Mouse (Mus musculus): Measurements from ENCODE around the gene Slc27a1.

DNA sequence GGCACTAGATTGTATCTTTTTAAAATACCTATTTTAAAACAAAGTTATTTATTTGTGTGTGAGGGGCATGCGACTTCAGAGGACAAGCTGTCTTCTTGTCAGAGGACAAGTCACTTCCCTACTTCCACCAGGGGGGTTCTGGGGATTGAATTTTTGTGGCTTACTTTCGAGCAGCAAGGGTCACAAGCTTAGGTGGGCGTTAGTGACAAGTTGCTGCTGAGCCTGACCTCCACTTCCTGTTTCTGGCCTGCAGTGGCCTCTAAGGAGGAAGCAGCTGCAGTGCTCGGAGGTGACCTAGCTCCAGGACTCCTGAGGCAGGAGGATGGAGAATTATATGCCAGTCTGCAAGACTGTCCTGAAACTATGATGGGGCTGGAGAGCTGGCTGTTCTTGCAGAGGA lies 44.7 kb downstream of the Slc27a1 start:
- no peak for TF ChIP-seq CEBPB (IDR thresholded peaks at IDR 0.05; ENCODE audit: low read depth)
- no peak for TF ChIP-seq CTCF (IDR thresholded peaks at IDR 0.05; ENCODE audit: control insufficient read depth, insufficient read depth, insufficient read length)
- no peak for TF ChIP-seq MAX (IDR thresholded peaks at IDR 0.05)

Data from C2C12 (cell line).